Mouse (Mus musculus): ENCODE data around the gene Mex3a. TPM values are rescaled to one million over a fixed set of nuclear protein-coding genes. Genes with fewer than 3 reads are reported as not detected.
A peak's percentile ranks its signal among the peaks of the same experiment; 100 is the strongest.

Gene Mex3a
- polyA plus RNA-seq, 1 experiment from 2014 or later = 38.0 TPM

DNA sequence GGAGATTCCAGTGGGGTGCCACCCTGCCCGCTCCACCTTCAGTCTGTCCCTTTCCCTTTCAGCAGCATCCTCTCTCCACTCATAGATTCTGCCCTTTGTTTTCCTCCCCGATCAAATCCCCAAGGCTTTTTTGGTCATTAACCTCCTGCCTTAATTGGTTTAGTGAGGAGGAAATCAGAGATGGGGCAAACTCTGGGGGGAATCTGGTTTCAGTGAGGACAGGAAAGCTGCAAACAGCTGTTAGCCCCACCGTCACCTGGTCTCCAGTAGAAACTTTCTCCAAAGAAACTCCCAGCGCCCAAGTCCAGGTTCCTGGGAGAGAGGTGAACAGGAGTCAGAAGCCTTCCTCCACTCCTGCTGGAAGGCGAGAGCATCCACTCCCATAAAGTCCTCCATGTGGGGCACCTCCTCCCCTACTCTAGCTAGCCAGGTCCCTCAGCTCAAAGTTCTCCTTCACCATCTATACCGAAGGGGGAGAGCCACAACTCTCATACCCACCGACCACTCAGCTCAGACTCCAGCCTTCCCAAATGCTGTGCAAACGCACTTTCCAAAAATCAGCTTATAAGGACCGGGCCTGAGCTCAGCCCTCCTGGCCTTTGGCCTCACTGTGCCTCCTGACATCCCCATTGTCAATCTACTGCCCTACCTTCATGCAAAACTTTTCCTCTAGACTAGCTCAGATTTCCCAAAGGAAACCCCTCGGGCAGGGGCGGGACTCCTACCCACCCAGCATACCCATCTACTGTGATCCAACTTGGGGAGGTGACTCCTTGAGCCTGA is 1.9 kb upstream of the Mex3a start:
- Histone ChIP-seq H3K4me2 (peak overlapping the region; percentile 70), H3K9me3 (no peaks in the 10 kb centered on the region), H3K4me1 (replicated peaks) (peaks cover 54% of the 10 kb centered on the region), H3K9ac (replicated peaks) (peak overlapping the region; percentile 97), H3K4me3 (replicated peaks) (peak overlapping the region; percentile 75), H3K27ac (peak overlapping the region; percentile 99), H3K27me3 (no peaks in the 10 kb centered on the region), H3K36me3 (peaks cover 13% of the 10 kb centered on the region)
- under 1% methylated on average over 11 of the region's 11 CpGs for WGBS
- ATAC-seq (ENCODE audit: insufficient number of reproducible peaks, insufficient read depth, low FRiP score, low TSS enrichment, low read depth) = no peak

DNA sequence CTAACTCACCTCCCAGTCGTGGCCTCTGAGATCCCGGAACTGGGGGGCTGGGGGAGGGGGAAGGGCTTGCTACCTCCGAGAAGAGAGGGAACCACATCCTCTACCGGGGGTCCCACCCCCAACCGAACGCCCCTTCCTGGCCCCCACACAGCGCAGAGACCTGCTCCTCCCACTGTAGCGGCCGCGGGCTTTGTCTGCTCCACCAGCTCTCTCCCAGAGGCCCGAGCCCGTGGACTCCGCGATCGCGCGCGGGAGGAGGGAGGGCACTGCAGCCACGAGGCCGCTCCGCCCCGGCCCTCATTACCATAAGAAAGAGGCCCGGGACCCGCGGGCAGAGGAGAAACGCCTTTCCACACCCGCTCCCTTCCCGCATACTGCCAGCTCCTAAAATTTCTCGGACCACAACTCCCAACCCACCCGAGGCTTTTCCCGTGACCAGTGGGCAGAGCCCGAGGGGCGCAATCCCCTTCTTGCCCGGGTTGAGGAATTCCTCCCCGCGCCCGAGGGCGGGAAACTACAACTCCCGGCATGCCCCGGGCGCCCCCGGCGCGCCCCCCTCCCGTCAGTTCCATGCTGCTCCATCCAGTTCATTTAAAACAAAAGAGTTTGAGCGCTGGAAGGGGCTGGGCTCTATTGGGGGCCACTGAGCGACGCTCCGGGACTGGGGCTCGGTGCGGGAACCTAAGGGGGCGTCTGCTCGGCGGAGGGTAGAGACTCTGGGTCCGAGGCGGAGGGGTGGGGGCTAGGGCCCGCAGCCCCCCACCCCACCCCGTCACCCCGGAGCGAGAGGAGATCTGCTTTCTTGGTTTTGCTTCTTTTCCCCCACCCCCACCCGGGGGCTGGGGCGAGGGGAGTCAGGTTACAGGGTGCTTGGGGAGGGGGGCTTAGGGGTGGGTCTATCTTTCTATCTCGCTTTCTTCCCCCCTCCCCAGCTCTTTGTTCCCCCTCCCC is 572 bp upstream of the Mex3a start:
- peak; percentile 84 for ATAC-seq (ENCODE audit: insufficient number of reproducible peaks, insufficient read depth, low FRiP score, low TSS enrichment, low read depth)
- WGBS = under 1% methylated on average over 62 of the region's 63 CpGs
- peak overlapping the region; percentile 70 for H3K4me2 ChIP-seq
- H3K4me1 ChIP-seq (replicated peaks) = peaks cover 59% of the 10 kb centered on the region
- no peaks in the 10 kb centered on the region for H3K9me3 ChIP-seq
- peak overlapping the region; percentile 99 for H3K27ac ChIP-seq
- H3K4me3 ChIP-seq (replicated peaks) = peak overlapping the region; percentile 75
- H3K9ac ChIP-seq (replicated peaks) = peak overlapping the region; percentile 97
- H3K36me3 ChIP-seq = peaks cover 24% of the 10 kb centered on the region
- H3K27me3 ChIP-seq = no peaks in the 10 kb centered on the region

DNA sequence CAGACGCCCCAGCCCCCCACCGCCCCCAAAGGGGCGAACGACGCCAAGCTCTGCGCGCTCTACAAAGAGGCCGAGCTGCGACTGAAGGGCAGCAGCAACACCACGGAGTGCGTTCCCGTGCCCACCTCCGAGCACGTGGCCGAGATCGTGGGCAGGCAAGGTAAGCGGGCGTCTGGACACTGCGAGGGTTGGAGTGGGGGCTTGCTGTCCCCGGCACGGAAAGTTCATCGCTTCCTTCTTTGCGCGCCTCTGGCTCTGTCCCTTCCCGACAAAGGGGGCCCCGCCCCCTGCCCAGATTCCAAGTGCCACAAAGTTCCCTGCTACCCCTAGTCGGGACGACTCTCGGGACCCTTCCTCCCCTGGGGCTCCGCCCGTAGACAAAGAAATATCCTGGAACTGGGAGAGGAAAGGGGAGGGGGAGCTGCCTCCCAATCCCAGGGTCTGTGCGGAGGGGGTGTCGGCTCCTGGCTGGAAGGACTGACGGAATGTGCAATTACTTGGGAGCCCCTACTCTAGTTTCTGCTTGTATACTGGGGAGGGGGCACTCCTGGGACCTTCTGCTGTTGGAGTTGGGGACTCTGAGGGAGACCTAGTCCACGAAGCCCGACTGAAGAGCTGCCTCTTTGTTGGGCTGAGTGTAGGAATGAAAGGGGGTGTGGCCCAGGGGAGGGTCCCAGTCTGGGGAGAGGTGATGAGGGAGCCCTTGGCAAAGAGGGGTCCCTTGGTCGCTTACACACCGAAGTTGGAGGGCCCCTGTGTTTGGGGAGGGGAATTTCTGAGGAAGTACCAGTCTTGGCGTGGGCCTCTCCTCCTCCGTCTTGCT is 705 bp downstream of the Mex3a start:
- Histone ChIP-seq H3K27ac (peak overlapping the region; percentile 99), H3K4me1 (replicated peaks) (peaks cover 60% of the 10 kb centered on the region), H3K9ac (replicated peaks) (peak overlapping the region; percentile 97), H3K4me2 (peak overlapping the region; percentile 94), H3K27me3 (no peaks in the 10 kb centered on the region), H3K9me3 (no peaks in the 10 kb centered on the region), H3K36me3 (peaks cover 37% of the 10 kb centered on the region), H3K4me3 (replicated peaks) (peak overlapping the region; percentile 75)
- no peak; the same call in 1 of the 2 replicates for ATAC-seq (ENCODE audit: insufficient number of reproducible peaks, insufficient read depth, low FRiP score, low TSS enrichment, low read depth)
- under 1% methylated on average over 39 of the region's 40 CpGs for WGBS

DNA sequence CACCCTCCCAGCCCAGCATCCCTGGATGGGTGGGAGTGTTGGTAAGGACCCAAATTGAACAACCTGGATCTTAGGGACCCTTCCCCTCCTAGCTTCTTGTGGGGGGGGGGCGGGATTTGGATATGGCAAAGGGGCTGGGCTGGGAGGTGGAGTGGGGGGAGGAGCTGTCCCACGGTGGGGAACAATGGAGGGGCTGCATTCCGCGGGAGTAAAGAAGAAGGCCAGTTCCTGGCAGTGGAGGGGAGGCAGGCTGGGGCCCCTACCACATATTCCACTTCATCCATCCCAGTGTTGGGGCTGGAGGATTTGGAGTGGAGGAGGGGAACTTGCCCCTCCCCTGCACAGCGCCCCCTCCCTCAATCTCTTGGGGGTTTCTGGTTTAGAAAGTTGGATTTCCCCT is 1.5 kb downstream of the Mex3a start:
- H3K9me3 ChIP-seq = no peaks in the 10 kb centered on the region
- H3K27me3 ChIP-seq = no peaks in the 10 kb centered on the region
- peaks cover 45% of the 10 kb centered on the region for H3K36me3 ChIP-seq
- H3K4me1 ChIP-seq (replicated peaks) = peaks cover 62% of the 10 kb centered on the region
- ATAC-seq (ENCODE audit: insufficient number of reproducible peaks, insufficient read depth, low FRiP score, low TSS enrichment, low read depth) = no peak
- peak overlapping the region; percentile 75 for H3K4me3 ChIP-seq (replicated peaks)
- WGBS = 0% methylated on average over 4 of the region's 5 CpGs
- H3K4me2 ChIP-seq = peak overlapping the region; percentile 94
- H3K9ac ChIP-seq (replicated peaks) = peak overlapping the region; percentile 97
- peak overlapping the region; percentile 99 for H3K27ac ChIP-seq

DNA sequence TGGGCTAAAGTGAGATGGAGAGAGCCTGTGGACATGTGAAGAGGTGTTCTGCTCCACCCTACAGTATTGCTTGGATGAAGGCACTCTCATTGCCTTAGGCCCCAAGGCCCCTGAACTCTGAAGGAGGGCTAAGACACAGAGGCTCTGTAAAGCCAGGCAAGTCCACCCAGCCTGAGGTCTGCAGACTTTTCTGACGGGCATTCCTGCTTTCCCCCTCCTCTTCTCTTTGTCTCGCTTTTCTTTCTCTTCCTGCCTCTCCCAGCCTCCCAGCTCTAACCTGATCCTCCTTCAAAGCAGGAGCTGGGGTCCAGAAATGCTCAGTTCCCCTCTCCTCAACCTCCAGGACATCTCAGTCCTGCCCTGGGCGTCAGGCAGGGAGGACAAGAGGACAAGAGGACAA is 2.8 kb downstream of the Mex3a start:
- Histone ChIP-seq H3K4me2 (peak overlapping the region; percentile 94), H3K4me1 (replicated peaks) (peaks cover 57% of the 10 kb centered on the region), H3K9me3 (no peaks in the 10 kb centered on the region), H3K36me3 (peaks cover 55% of the 10 kb centered on the region), H3K27ac (peak overlapping the region; percentile 99), H3K9ac (replicated peaks) (peak overlapping the region; percentile 97), H3K27me3 (no peaks in the 10 kb centered on the region), H3K4me3 (replicated peaks) (peak overlapping the region; percentile 75)
- 23% methylated on average over 3 of the region's 3 CpGs for WGBS
- ATAC-seq (ENCODE audit: insufficient number of reproducible peaks, insufficient read depth, low FRiP score, low TSS enrichment, low read depth) = no peak

DNA sequence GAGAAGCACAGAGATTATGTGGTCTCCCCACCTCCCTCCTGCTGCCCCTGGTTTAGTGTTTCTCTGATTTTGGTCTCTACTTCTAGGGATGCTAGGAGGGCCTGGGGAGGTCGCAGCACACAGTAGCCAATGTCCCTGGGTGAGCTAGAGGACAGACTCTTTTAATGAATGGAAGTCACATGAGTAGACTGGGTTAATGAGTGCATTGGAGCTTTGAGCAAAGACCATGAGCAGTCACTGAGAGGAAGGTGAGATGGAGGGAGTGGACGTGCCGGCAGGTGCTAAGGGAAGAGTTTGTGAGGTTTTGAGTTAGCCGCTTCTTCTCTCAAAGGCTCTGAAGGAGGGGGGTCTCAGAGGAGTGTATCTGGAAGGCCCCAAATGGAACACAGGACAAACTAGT is 3.3 kb downstream of the Mex3a start:
- Histone ChIP-seq H3K4me2 (peak overlapping the region; percentile 94), H3K4me1 (replicated peaks) (peaks cover 55% of the 10 kb centered on the region), H3K9me3 (no peaks in the 10 kb centered on the region), H3K36me3 (peaks cover 60% of the 10 kb centered on the region), H3K9ac (replicated peaks) (peak overlapping the region; percentile 97), H3K4me3 (replicated peaks) (peak overlapping the region; percentile 75), H3K27me3 (no peaks in the 10 kb centered on the region), H3K27ac (peak overlapping the region; percentile 99)
- no peak for ATAC-seq (ENCODE audit: insufficient number of reproducible peaks, insufficient read depth, low FRiP score, low TSS enrichment, low read depth)
- 52% methylated on average over 4 of the region's 4 CpGs for WGBS

DNA sequence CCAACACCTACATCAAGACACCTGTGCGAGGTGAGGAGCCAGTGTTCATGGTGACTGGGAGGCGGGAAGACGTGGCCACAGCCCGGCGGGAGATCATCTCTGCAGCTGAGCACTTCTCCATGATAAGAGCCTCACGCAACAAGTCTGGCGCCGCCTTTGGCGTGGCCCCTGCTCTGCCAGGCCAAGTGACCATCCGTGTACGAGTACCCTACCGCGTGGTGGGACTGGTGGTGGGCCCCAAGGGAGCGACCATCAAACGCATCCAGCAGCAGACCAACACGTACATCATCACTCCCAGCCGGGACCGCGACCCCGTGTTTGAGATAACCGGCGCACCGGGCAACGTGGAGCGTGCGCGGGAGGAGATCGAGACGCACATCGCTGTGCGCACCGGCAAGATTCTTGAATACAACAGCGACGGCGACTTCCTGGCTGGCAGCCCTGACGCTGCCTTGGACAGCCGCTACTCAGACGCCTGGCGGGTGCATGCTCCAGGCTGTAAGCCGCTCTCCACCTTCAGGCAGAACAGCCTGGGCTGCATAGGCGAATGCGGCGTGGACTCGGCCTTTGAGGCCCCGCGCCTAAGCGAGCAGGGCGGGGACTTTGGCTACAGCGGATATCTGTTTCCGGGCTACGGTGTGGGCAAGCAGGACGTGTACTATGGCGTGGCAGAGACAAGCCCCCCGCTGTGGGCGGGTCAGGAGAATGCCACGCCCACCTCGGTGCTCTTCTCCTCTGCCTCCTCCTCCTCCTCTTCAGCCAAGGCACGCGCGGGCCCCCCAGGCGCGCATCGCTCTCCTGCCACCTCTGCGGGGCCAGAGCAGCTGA is 4.1 kb downstream of the Mex3a start:
- H3K36me3 ChIP-seq = peaks cover 68% of the 10 kb centered on the region
- WGBS = 10% methylated on average over 64 of the region's 64 CpGs
- H3K4me2 ChIP-seq = peak overlapping the region; percentile 94
- peak overlapping the region; percentile 97 for H3K9ac ChIP-seq (replicated peaks)
- peak overlapping the region; percentile 77 for H3K27ac ChIP-seq
- peaks cover 55% of the 10 kb centered on the region for H3K4me1 ChIP-seq (replicated peaks)
- H3K27me3 ChIP-seq = no peaks in the 10 kb centered on the region
- H3K4me3 ChIP-seq (replicated peaks) = peak overlapping the region; percentile 75
- ATAC-seq (ENCODE audit: insufficient number of reproducible peaks, insufficient read depth, low FRiP score, low TSS enrichment, low read depth) = no peak
- no peaks in the 10 kb centered on the region for H3K9me3 ChIP-seq

DNA sequence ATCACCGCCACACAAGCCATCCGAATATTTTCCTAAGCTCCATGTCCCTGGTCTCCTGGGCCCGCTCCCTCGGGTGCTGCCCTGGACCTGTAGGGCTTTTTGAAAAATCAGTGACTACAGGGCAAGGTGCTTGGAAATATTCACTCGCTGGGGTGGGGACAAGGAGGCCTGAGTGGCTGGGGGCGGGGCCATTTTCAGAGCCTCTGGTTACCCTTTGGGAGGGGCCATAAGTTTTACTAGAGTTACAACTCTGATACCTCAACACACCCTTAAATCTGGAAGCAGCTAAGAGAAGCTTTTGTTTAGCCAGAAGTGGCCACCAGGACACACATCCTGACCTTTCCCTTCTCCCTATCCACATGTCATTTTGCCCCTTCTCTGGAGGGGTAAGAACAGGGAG is 5.0 kb downstream of the Mex3a start:
- Histone ChIP-seq H3K9ac (replicated peaks) (peak overlapping the region; percentile 44; the same call in 1 of the 2 replicates), H3K4me2 (peak overlapping the region; percentile 94), H3K27me3 (no peaks in the 10 kb centered on the region), H3K36me3 (peaks cover 73% of the 10 kb centered on the region), H3K4me3 (replicated peaks) (peak overlapping the region; percentile 75), H3K4me1 (replicated peaks) (peaks cover 55% of the 10 kb centered on the region), H3K27ac (peak overlapping the region; percentile 77), H3K9me3 (no peaks in the 10 kb centered on the region)
- no peak for ATAC-seq (ENCODE audit: insufficient number of reproducible peaks, insufficient read depth, low FRiP score, low TSS enrichment, low read depth)
- WGBS = 69% methylated on average over 6 of the region's 6 CpGs

DNA sequence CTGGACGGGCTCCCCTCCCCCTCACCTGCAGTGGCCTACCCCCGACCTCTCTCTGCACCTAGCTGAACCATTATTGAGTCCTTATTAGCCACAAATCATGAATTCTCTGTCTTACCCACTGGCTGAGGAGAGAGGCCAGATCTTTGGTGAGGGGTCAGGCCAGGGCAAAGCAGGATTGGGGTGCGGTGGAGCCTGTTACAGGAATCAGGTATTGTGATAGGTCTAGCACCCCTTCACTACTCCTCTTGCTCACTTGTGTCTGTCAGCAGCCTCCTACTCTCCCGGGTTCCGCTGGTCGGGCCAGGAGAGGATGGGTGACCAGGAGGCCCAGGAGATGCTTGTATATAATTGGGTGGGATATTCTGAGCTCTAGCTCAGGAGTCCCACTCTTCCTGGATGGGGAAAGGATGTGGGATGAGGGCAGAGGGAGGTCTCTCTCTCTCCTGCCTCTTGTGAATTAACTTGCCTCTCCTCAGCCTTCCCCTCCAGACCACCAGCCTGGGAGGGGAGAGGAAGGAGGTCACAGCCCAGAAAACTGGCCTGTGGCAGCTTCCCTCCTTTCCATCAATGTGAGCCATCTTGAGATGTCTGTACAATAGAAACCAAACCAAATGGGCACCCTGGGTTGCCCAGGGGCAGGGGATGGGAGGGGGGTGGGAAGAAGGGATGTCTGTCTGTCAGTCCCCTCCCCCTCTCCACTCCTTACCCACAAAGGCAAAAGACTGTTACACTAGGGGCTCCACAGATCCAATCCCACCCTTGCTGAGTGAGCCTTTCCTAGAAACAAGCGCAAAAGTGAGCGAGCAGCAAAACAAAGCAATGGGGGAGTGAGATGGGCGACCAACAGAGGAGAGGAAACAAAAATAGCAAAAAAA is 6.3 kb downstream of the Mex3a start:
- peaks cover 73% of the 10 kb centered on the region for H3K36me3 ChIP-seq
- H3K4me2 ChIP-seq = peak overlapping the region; percentile 13
- 64% methylated on average over 9 of the region's 9 CpGs for WGBS
- H3K27ac ChIP-seq = 0 out of 2 replicates have a peak overlapping the region, but pooled peaks have one; percentile 35
- H3K4me3 ChIP-seq (replicated peaks) = no peak overlapping the region
- ATAC-seq (ENCODE audit: insufficient number of reproducible peaks, insufficient read depth, low FRiP score, low TSS enrichment, low read depth) = no peak
- H3K9ac ChIP-seq (replicated peaks) = peak overlapping the region; percentile 18; the same call in 1 of the 2 replicates
- peaks cover 55% of the 10 kb centered on the region for H3K4me1 ChIP-seq (replicated peaks)
- no peaks in the 10 kb centered on the region for H3K9me3 ChIP-seq
- H3K27me3 ChIP-seq = no peaks in the 10 kb centered on the region
